Mouse (Mus musculus) stomach, embryonic 16.5 days (tissue): Measurements from ENCODE around the gene Slc35b2. TPM values are rescaled to one million over a fixed set of nuclear protein-coding genes. Genes with fewer than 3 reads are reported as not detected.

ENCODE experiments used
- polyA plus RNA-seq: library from polyadenylated mRNA; unstranded; fragments of >200 nt; fragmentation: Nextera tagmentation; extraction: Ambion mirVana; gene quantifications from 2 replicates; pipeline ENCODE4 v1.2.1, GENCODE M21; 2015

Slc35b2 gene
- polyA plus RNA-seq, 1 experiment from 2014 or later, result 117 TPM

Other genes with a start within 250 kb of the Slc35b2 start
- 51.0 and 54.2 TPM in 2 replicates for gene Cdc5l, start 130.1 kb upstream of the Slc35b2 start, polyA plus RNA-seq
- 0.08 and 0.41 TPM in 2 replicates for gene Spats1, start 88.5 kb upstream of the Slc35b2 start, polyA plus RNA-seq
- 17.0 and 18.6 TPM in 2 replicates for gene Aars2, start 57.0 kb upstream of the Slc35b2 start, polyA plus RNA-seq
- 0.25 and 0.28 TPM in 2 replicates for gene Tcte1, start 40.4 kb upstream of the Slc35b2 start, polyA plus RNA-seq
- gene Tmem151b, start 14.2 kb upstream of the Slc35b2 start, polyA plus RNA-seq, result 2.1 and 2.2 TPM in 2 replicates
- 4.2 and 4.4 TPM in 2 replicates for gene Nfkbie, start 8.2 kb upstream of the Slc35b2 start, polyA plus RNA-seq
- gene Hsp90ab1, start 9.4 kb downstream of the Slc35b2 start, polyA plus RNA-seq, result 1,400 and 1,468 TPM in 2 replicates
- 85.3 and 90.0 TPM in 2 replicates for gene Slc29a1, start 35.7 kb downstream of the Slc35b2 start, polyA plus RNA-seq
- gene Mymx, start 38.2 kb downstream of the Slc35b2 start, polyA plus RNA-seq, result 0.67 and 3.5 TPM in 2 replicates
- gene Capn11, start 95.5 kb downstream of the Slc35b2 start, polyA plus RNA-seq, result 0.36 and 0.45 TPM in 2 replicates
- 142 and 152 TPM in 2 replicates for gene Mrpl14, start 122.4 kb downstream of the Slc35b2 start, polyA plus RNA-seq
- gene Tmem63b, start 123.0 kb downstream of the Slc35b2 start, polyA plus RNA-seq, result 33.6 and 34.4 TPM in 2 replicates
- not detected in 2 replicates for gene 1600014C23Rik, start 170.0 kb downstream of the Slc35b2 start, polyA plus RNA-seq